Mouse (Mus musculus): Measurements from ENCODE around the gene Cox8b.

DNA sequence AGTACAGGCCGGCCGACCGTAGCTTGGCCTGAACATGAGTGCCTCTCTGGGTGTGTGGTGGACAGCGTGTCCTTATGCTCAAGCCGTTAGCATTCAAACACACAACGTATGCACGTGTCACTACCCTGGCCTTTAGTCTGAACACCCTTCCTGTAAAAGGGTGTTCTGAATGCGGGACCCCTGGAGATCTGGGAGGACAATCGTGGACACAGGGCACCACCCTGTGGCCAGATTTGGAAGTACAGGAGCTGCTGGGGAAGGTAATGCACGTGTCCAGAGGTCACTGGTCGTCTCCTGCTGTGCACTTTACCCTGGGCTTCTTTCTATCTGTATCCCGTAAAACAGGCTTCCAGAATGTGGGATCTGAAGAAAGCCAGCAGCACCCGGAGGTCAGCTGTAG lies 3.0 kb upstream of the Cox8b start:
- TF ChIP-seq MYC (IDR thresholded peaks at IDR 0.05; ENCODE audit: low read depth, low read length) (peak; percentile 86; the same call in 1 of the 2 replicates), CTCF (conservative IDR thresholded peaks at IDR 0.05 in 1 of 2, IDR thresholded peaks at IDR 0.05 in 1 of 2; ENCODE audit: low read depth in 2 of 2, low read length in 2 of 2) (peak; percentile 89 to 95), UBTF (IDR thresholded peaks at IDR 0.05; ENCODE audit: low read depth, low read length) (no peak), EP300 (IDR thresholded peaks at IDR 0.05; ENCODE audit: low read length) (no peak)

Measured in CH12.LX (cell line).